ENCODE assay signal across 8 mouse cellular contexts in genomic region chr10:41809771-41810563, GRCm38 (mm10). TPM values are rescaled to one million over a fixed set of nuclear protein-coding genes. Genes with fewer than 3 reads are reported as not detected.
DNase-seq lines count a peak whose midpoint lies in the region; ATAC-seq and TF ChIP-seq lines count a peak whose summit lies in the region.

Gene Cep57l1, minus strand, starts transcription at chr10:41809871.
Gene Sesn1, plus strand, starts transcription at chr10:41809935.

- DNase-seq in 416B (ENCODE audit: low read depth): peak; percentile 98
- peak; percentile 90 to 94 for DNase-seq in heart, adult 9 months (ENCODE audit: low spot score in 2 of 2)
- DNase-seq in monocyte, adult 2 months (ENCODE audit: low read depth in 1 of 2, low spot score in 2 of 2): peak; percentile 64 to 79
- DNase-seq in spleen, postnatal 36 days (ENCODE audit: low spot score in 2 of 2): peak; percentile 87 to 90

- ATAC-seq in embryonic facial prominence, embryonic 15.5 days (ENCODE audit: insufficient number of reproducible peaks, low FRiP score, low TSS enrichment, low read depth): peak; percentile 95
- peak; percentile 97 for ATAC-seq in kidney, embryonic 14.5 days (ENCODE audit: low FRiP score, low TSS enrichment)
- peak; percentile 97 for ATAC-seq in limb, embryonic 15.5 days (ENCODE audit: insufficient number of reproducible peaks, low FRiP score, low TSS enrichment, low read depth)

- H3K4me2 ChIP-seq in embryonic facial prominence, embryonic 15.5 days (replicated peaks): peak within 1 kb of the TSS; percentile 78
- peak within 1 kb of the TSS; percentile 89 for H3K4me2 ChIP-seq in kidney, embryonic 14.5 days (replicated peaks; ENCODE audit: low read depth, low read length)
- H3K4me2 ChIP-seq in limb, embryonic 15.5 days: peak within 1 kb of the TSS; percentile 72

- H3K27ac ChIP-seq in bone marrow, adult 2 months (ENCODE audit: control insufficient read depth, insufficient read depth, low read depth, low read length, poor library complexity): peak within 1 kb of the TSS; percentile 89
- H3K27ac ChIP-seq in embryonic facial prominence, embryonic 15.5 days (replicated peaks): peak within 1 kb of the TSS; percentile 98
- H3K27ac ChIP-seq in kidney, embryonic 14.5 days (ENCODE audit: low read depth, low read length): peak within 1 kb of the TSS; percentile 95
- H3K27ac ChIP-seq in limb, embryonic 15.5 days: peak within 1 kb of the TSS; percentile 97

- H3K9ac ChIP-seq in embryonic facial prominence, embryonic 15.5 days: peak within 1 kb of the TSS; percentile 66
- H3K9ac ChIP-seq in kidney, embryonic 14.5 days (ENCODE audit: low read depth, low read length): peak within 1 kb of the TSS; percentile 69
- H3K9ac ChIP-seq in limb, embryonic 15.5 days: peak within 1 kb of the TSS; percentile 57

- no peaks in the 10 kb centered on the region for H3K9me3 ChIP-seq in embryonic facial prominence, embryonic 15.5 days (replicated peaks)
- H3K9me3 ChIP-seq in kidney, embryonic 14.5 days (ENCODE audit: control insufficient read depth, low read length): no peaks in the 10 kb centered on the region
- no peaks in the 10 kb centered on the region for H3K9me3 ChIP-seq in limb, embryonic 15.5 days

- peak; percentile 65; the same call in 1 of the 2 replicates for TF ChIP-seq POLR2A in bone marrow, adult 2 months (IDR thresholded peaks at IDR 0.05; ENCODE audit: borderline replicate concordance, control insufficient read depth, low read depth, low read length)

- no peak for TF ChIP-seq CTCF in bone marrow, adult 2 months (IDR thresholded peaks at IDR 0.05; ENCODE audit: control insufficient read depth, insufficient read depth, low read length)

- under 1% methylated on average over 69 of the region's 69 CpGs for WGBS in bone marrow, adult 2 months
- under 1% methylated on average over 68 of the region's 69 CpGs for WGBS in embryonic facial prominence, embryonic 15.5 days
- WGBS in kidney, embryonic 14.5 days: under 1% methylated on average over 66 of the region's 69 CpGs
- under 1% methylated on average over 68 of the region's 69 CpGs for WGBS in limb, embryonic 15.5 days

- peak within 1 kb of the TSS; percentile 89 for H3K4me3 ChIP-seq in bone marrow, adult 2 months (replicated peaks; ENCODE audit: control insufficient read depth, low read depth, low read length)
- peak within 1 kb of the TSS; percentile 75 for H3K4me3 ChIP-seq in embryonic facial prominence, embryonic 15.5 days (replicated peaks)
- peak within 1 kb of the TSS; percentile 70 for H3K4me3 ChIP-seq in kidney, embryonic 14.5 days (ENCODE audit: low read length)
- peak within 1 kb of the TSS; percentile 69 for H3K4me3 ChIP-seq in limb, embryonic 15.5 days

- no peaks in the 10 kb centered on the region for H3K27me3 ChIP-seq in embryonic facial prominence, embryonic 15.5 days
- no peaks in the 10 kb centered on the region for H3K27me3 ChIP-seq in kidney, embryonic 14.5 days (ENCODE audit: control insufficient read depth, insufficient read depth, low read length)
- H3K27me3 ChIP-seq in limb, embryonic 15.5 days: no peaks in the 10 kb centered on the region

- H3K4me1 ChIP-seq in bone marrow, adult 2 months (ENCODE audit: control insufficient read depth, insufficient read depth, low read length): peaks cover 4% of the 10 kb centered on the region
- peaks cover 21% of the 10 kb centered on the region for H3K4me1 ChIP-seq in embryonic facial prominence, embryonic 15.5 days
- H3K4me1 ChIP-seq in kidney, embryonic 14.5 days (ENCODE audit: control insufficient read depth, insufficient read depth, low read length): peaks cover 11% of the 10 kb centered on the region; the same call in 1 of the 2 replicates
- H3K4me1 ChIP-seq in limb, embryonic 15.5 days: peaks cover 17% of the 10 kb centered on the region

- H3K36me3 ChIP-seq in embryonic facial prominence, embryonic 15.5 days: no peaks in the 10 kb centered on the region
- H3K36me3 ChIP-seq in kidney, embryonic 14.5 days (ENCODE audit: control insufficient read depth, insufficient read depth, low read length): no peaks in the 10 kb centered on the region
- no peaks in the 10 kb centered on the region for H3K36me3 ChIP-seq in limb, embryonic 15.5 days

RNA-seq across cellular contexts. Expression of gene Cep57l1, which starts in this region (rescaled TPM):
- 13.6 and 20.2 TPM in 2 replicates for polyA plus RNA-seq in bone marrow, adult 2 months (2011; ENCODE audit: insufficient read depth, insufficient read length, low replicate concordance, missing spikeins)
- polyA plus RNA-seq in embryonic facial prominence, embryonic 15.5 days (2015; fragmentation: Nextera tagmentation; extraction: Ambion mirVana): 23.9 and 24.5 TPM in 2 replicates
- polyA plus RNA-seq in kidney, embryonic 14.5 days (2014; fragmentation: Nextera tagmentation; extraction: Ambion mirVana): 21.1 and 24.7 TPM in 2 replicates
- polyA plus RNA-seq in limb, embryonic 15.5 days (2015; fragmentation: Nextera tagmentation; extraction: Ambion mirVana): 20.9 and 22.3 TPM in 2 replicates

RNA-seq across cellular contexts. Expression of gene Sesn1, which starts in this region (rescaled TPM):
- 26.3 and 28.6 TPM in 2 replicates for polyA plus RNA-seq in bone marrow, adult 2 months (2011; ENCODE audit: insufficient read depth, insufficient read length, low replicate concordance, missing spikeins)
- polyA plus RNA-seq in embryonic facial prominence, embryonic 15.5 days (2015; fragmentation: Nextera tagmentation; extraction: Ambion mirVana): 47.7 and 49.1 TPM in 2 replicates
- polyA plus RNA-seq in kidney, embryonic 14.5 days (2014; fragmentation: Nextera tagmentation; extraction: Ambion mirVana): 24.0 and 32.1 TPM in 2 replicates
- polyA plus RNA-seq in limb, embryonic 15.5 days (2015; fragmentation: Nextera tagmentation; extraction: Ambion mirVana): 47.6 and 53.8 TPM in 2 replicates

Comparison
In these comparisons a context has a peak if more than half of its experiments do, and no peak if none do; other contexts are left out.
1. Peak in every context shown above with its lines: DNase-seq, ATAC-seq, H3K4me3 ChIP-seq and H3K27ac ChIP-seq.